Mouse (Mus musculus): ENCODE measurements around the gene Rims4.

DNA sequence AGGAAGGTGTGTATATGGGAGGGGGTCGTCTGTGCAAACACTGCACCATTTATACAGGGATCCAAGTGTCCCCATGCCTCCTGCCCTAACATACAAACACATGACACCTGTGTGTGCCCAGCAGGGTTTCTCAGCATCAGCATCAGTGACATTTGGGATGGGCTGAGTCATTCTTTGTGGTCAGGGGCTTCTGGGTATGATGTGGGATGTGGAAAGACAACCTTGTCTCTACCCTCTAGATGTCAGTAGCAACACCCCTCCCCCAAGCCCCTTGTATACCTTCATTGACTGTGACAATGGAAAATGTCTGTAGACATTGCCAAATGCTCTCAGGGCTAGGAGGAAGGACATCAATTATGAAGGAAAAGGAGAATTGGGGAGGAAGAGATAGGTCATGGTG lies 87.3 kb downstream of the Rims4 start:
- TF ChIP-seq CTCF (IDR thresholded peaks at IDR 0.05; ENCODE audit: borderline replicate concordance, insufficient read depth, low read depth, low read length), result no peak
- TF ChIP-seq POLR2A (IDR thresholded peaks at IDR 0.05; ENCODE audit: borderline replicate concordance, insufficient read depth, low read length), result no peak

All from cerebellum, adult 2 months (tissue).